Mouse (Mus musculus): Measurements from ENCODE around the gene Chid1. TPM values are rescaled to one million over a fixed set of nuclear protein-coding genes. Genes with fewer than 3 reads are reported as not detected.

Gene Chid1
- polyA plus RNA-seq, 1 experiment from 2014 or later = 33.3 TPM

- Histone ChIP-seq H3K9ac (ENCODE audit: low read length) (no peak overlapping the region), H3K4me1 (ENCODE audit: control insufficient read depth in 2 of 2, insufficient read depth in 2 of 2, low read length in 2 of 2) (peaks cover 13 to 21% of the 10 kb centered on the region in 2 experiments), H3K9me3 (ENCODE audit: control insufficient read depth, low read length) (no peaks in the 10 kb centered on the region), H3K36me3 (ENCODE audit: control insufficient read depth, insufficient read depth, low read length) (peaks cover 11% of the 10 kb centered on the region), H3K4me3 (ENCODE audit: control insufficient read depth in 1 of 2, insufficient read depth in 1 of 2, low read depth in 1 of 2, low read length in 2 of 2) (no peak overlapping the region), H3K27ac (replicated peaks in 1 of 2; ENCODE audit: control insufficient read depth in 1 of 2, insufficient read depth in 1 of 2, low read depth in 2 of 2, low read length in 2 of 2) (peak overlapping the region in 1 of 2 experiments; percentile 71; a peak in 2 of 4 replicates), H3K27me3 (ENCODE audit: control insufficient read depth, insufficient read depth, low read length) (no peaks in the 10 kb centered on the region), H3K4me2 (ENCODE audit: low read length) (no peak overlapping the region)
- WGBS = 56% methylated on average over 1 of the region's 1 CpGs
- ATAC-seq (ENCODE audit: insufficient number of reproducible peaks, insufficient read depth, low FRiP score, low read depth) = no peak
These were observed 19.9 kb downstream of the Chid1 start for GRCm38 (mm10) chr7:141519795-141520194.

- peak; percentile 65; the same call in 1 of the 2 replicates for ATAC-seq (ENCODE audit: insufficient number of reproducible peaks, insufficient read depth, low FRiP score, low read depth)
- 28% methylated on average over 3 of the region's 3 CpGs for WGBS
These were observed 20.7 kb downstream of the Chid1 start for GRCm38 (mm10) chr7:141518926-141519325.

GRCm38 (mm10) chr7:141518296-141518695, 21.4 kb downstream of the Chid1 start:
- Histone ChIP-seq H3K4me3 (ENCODE audit: control insufficient read depth in 1 of 2, insufficient read depth in 1 of 2, low read depth in 1 of 2, low read length in 2 of 2) (no peak overlapping the region), H3K27ac (replicated peaks in 1 of 2; ENCODE audit: control insufficient read depth in 1 of 2, insufficient read depth in 1 of 2, low read depth in 2 of 2, low read length in 2 of 2) (peak overlapping the region in 1 of 2 experiments; percentile 71; a peak in 1 of 4 replicates), H3K4me2 (ENCODE audit: low read length) (no peak overlapping the region), H3K36me3 (ENCODE audit: control insufficient read depth, insufficient read depth, low read length) (peaks cover 17% of the 10 kb centered on the region), H3K9ac (ENCODE audit: low read length) (no peak overlapping the region), H3K4me1 (ENCODE audit: control insufficient read depth in 2 of 2, insufficient read depth in 2 of 2, low read length in 2 of 2) (peaks cover 13 to 21% of the 10 kb centered on the region in 2 experiments), H3K27me3 (ENCODE audit: control insufficient read depth, insufficient read depth, low read length) (no peaks in the 10 kb centered on the region), H3K9me3 (ENCODE audit: control insufficient read depth, low read length) (no peaks in the 10 kb centered on the region)
- ATAC-seq (ENCODE audit: insufficient number of reproducible peaks, insufficient read depth, low FRiP score, low read depth) = no peak
- 88% methylated on average over 5 of the region's 5 CpGs for WGBS

More at GRCm38 (mm10) chr7:141518926-141519325, 20.7 kb downstream of the Chid1 start:
- Histone ChIP-seq H3K4me1 (ENCODE audit: control insufficient read depth in 2 of 2, insufficient read depth in 2 of 2, low read length in 2 of 2) (peaks cover 13 to 21% of the 10 kb centered on the region in 2 experiments), H3K4me3 (ENCODE audit: control insufficient read depth in 1 of 2, insufficient read depth in 1 of 2, low read depth in 1 of 2, low read length in 2 of 2) (no peak overlapping the region), H3K9ac (ENCODE audit: low read length) (no peak overlapping the region), H3K27ac (replicated peaks in 1 of 2; ENCODE audit: control insufficient read depth in 1 of 2, insufficient read depth in 1 of 2, low read depth in 2 of 2, low read length in 2 of 2) (peak overlapping the region; percentile 66 to 71), H3K9me3 (ENCODE audit: control insufficient read depth, low read length) (no peaks in the 10 kb centered on the region), H3K36me3 (ENCODE audit: control insufficient read depth, insufficient read depth, low read length) (peaks cover 11% of the 10 kb centered on the region), H3K4me2 (ENCODE audit: low read length) (no peak overlapping the region), H3K27me3 (ENCODE audit: control insufficient read depth, insufficient read depth, low read length) (no peaks in the 10 kb centered on the region)

GRCm38 (mm10) chr7:141517638-141518037, 22.0 kb downstream of the Chid1 start:
- WGBS = 75% methylated on average over 4 of the region's 4 CpGs
- Histone ChIP-seq H3K27ac (replicated peaks in 1 of 2; ENCODE audit: control insufficient read depth in 1 of 2, insufficient read depth in 1 of 2, low read depth in 2 of 2, low read length in 2 of 2) (no peak overlapping the region), H3K4me1 (ENCODE audit: control insufficient read depth in 2 of 2, insufficient read depth in 2 of 2, low read length in 2 of 2) (peaks cover 13 to 21% of the 10 kb centered on the region in 2 experiments), H3K4me3 (ENCODE audit: control insufficient read depth in 1 of 2, insufficient read depth in 1 of 2, low read depth in 1 of 2, low read length in 2 of 2) (no peak overlapping the region), H3K9me3 (ENCODE audit: control insufficient read depth, low read length) (no peaks in the 10 kb centered on the region), H3K36me3 (ENCODE audit: control insufficient read depth, insufficient read depth, low read length) (peaks cover 17% of the 10 kb centered on the region), H3K9ac (ENCODE audit: low read length) (no peak overlapping the region), H3K4me2 (ENCODE audit: low read length) (no peak overlapping the region), H3K27me3 (ENCODE audit: control insufficient read depth, insufficient read depth, low read length) (no peaks in the 10 kb centered on the region)
- ATAC-seq (ENCODE audit: insufficient number of reproducible peaks, insufficient read depth, low FRiP score, low read depth) = no peak

- Histone ChIP-seq H3K4me2 (ENCODE audit: low read length) (no peak overlapping the region), H3K9me3 (ENCODE audit: control insufficient read depth, low read length) (no peaks in the 10 kb centered on the region), H3K27me3 (ENCODE audit: control insufficient read depth, insufficient read depth, low read length) (no peaks in the 10 kb centered on the region), H3K4me1 (ENCODE audit: control insufficient read depth in 2 of 2, insufficient read depth in 2 of 2, low read length in 2 of 2) (peaks cover 12 to 21% of the 10 kb centered on the region in 2 experiments), H3K36me3 (ENCODE audit: control insufficient read depth, insufficient read depth, low read length) (peaks cover 15% of the 10 kb centered on the region), H3K4me3 (ENCODE audit: control insufficient read depth in 1 of 2, insufficient read depth in 1 of 2, low read depth in 1 of 2, low read length in 2 of 2) (no peak overlapping the region), H3K27ac (replicated peaks in 1 of 2; ENCODE audit: control insufficient read depth in 1 of 2, insufficient read depth in 1 of 2, low read depth in 2 of 2, low read length in 2 of 2) (peak overlapping the region; percentile 45 to 75; a peak in 3 of 4 replicates), H3K9ac (ENCODE audit: low read length) (0 out of 2 replicates have a peak overlapping the region, but pooled peaks have one; percentile 21)
- no peak for ATAC-seq (ENCODE audit: insufficient number of reproducible peaks, insufficient read depth, low FRiP score, low read depth)
- WGBS = 54% methylated on average over 8 of the region's 8 CpGs
These were observed 28.9 kb downstream of the Chid1 start for GRCm38 (mm10) chr7:141510681-141511191.

- peaks cover 12 to 21% of the 10 kb centered on the region in 2 experiments for H3K4me1 ChIP-seq (ENCODE audit: control insufficient read depth in 2 of 2, insufficient read depth in 2 of 2, low read length in 2 of 2)
- no peak overlapping the region for H3K4me2 ChIP-seq (ENCODE audit: low read length)
- ATAC-seq (ENCODE audit: insufficient number of reproducible peaks, insufficient read depth, low FRiP score, low read depth) = no peak
- WGBS = 84% methylated on average over 5 of the region's 5 CpGs
- H3K9ac ChIP-seq (ENCODE audit: low read length) = 0 out of 2 replicates have a peak overlapping the region, but pooled peaks have one; percentile 42
- H3K27ac ChIP-seq (replicated peaks in 1 of 2; ENCODE audit: control insufficient read depth in 1 of 2, insufficient read depth in 1 of 2, low read depth in 2 of 2, low read length in 2 of 2) = peak overlapping the region; percentile 45 to 75; a peak in 3 of 4 replicates
- no peaks in the 10 kb centered on the region for H3K27me3 ChIP-seq (ENCODE audit: control insufficient read depth, insufficient read depth, low read length)
- peaks cover 11% of the 10 kb centered on the region for H3K36me3 ChIP-seq (ENCODE audit: control insufficient read depth, insufficient read depth, low read length)
- H3K9me3 ChIP-seq (ENCODE audit: control insufficient read depth, low read length) = no peaks in the 10 kb centered on the region
- no peak overlapping the region for H3K4me3 ChIP-seq (ENCODE audit: control insufficient read depth in 1 of 2, insufficient read depth in 1 of 2, low read depth in 1 of 2, low read length in 2 of 2)
These were observed 29.5 kb downstream of the Chid1 start for GRCm38 (mm10) chr7:141510196-141510595.

GRCm38 (mm10) chr7:141508160-141508559, 31.5 kb downstream of the Chid1 start:
- Histone ChIP-seq H3K9me3 (ENCODE audit: control insufficient read depth, low read length) (no peaks in the 10 kb centered on the region), H3K27ac (replicated peaks in 1 of 2; ENCODE audit: control insufficient read depth in 1 of 2, insufficient read depth in 1 of 2, low read depth in 2 of 2, low read length in 2 of 2) (peak overlapping the region; percentile 8 to 57; a peak in 2 of 4 replicates), H3K4me1 (ENCODE audit: control insufficient read depth in 2 of 2, insufficient read depth in 2 of 2, low read length in 2 of 2) (peaks cover 12 to 21% of the 10 kb centered on the region in 2 experiments)

More at GRCm38 (mm10) chr7:141508160-141508559, 31.5 kb downstream of the Chid1 start:
- ATAC-seq (ENCODE audit: insufficient number of reproducible peaks, insufficient read depth, low FRiP score, low read depth) = no peak
- Histone ChIP-seq H3K27me3 (ENCODE audit: control insufficient read depth, insufficient read depth, low read length) (no peaks in the 10 kb centered on the region), H3K4me3 (ENCODE audit: control insufficient read depth in 1 of 2, insufficient read depth in 1 of 2, low read depth in 1 of 2, low read length in 2 of 2) (no peak overlapping the region), H3K4me2 (ENCODE audit: low read length) (no peak overlapping the region), H3K36me3 (ENCODE audit: control insufficient read depth, insufficient read depth, low read length) (peaks cover 6% of the 10 kb centered on the region; the same call in 1 of the 2 replicates), H3K9ac (ENCODE audit: low read length) (peak overlapping the region; percentile 56)

All from heart, embryonic 14.5 days (tissue).